Mouse (Mus musculus): ENCODE data around the gene Slc7a12.

The Slc7a12 gene

GRCm38 (mm10) chr3:14480397-14480796, at the start of gene Slc7a12:
Gene Slc7a12, plus strand, starts transcription at chr3:14480697.
- no peak for DNase-seq (ENCODE audit: low read depth, low spot score)

- peak; percentile 13 for DNase-seq (ENCODE audit: low read depth, low spot score)
Measured at GRCm38 (mm10) chr3:14432381-14432780, 48.1 kb upstream of the Slc7a12 start.

- no peak for DNase-seq (ENCODE audit: low read depth, low spot score)
Measured at GRCm38 (mm10) chr3:14446015-14446414, 34.5 kb upstream of the Slc7a12 start.

GRCm38 (mm10) chr3:14446691-14447090, 33.8 kb upstream of the Slc7a12 start:
- DNase-seq (ENCODE audit: low read depth, low spot score) = no peak
